Mouse (Mus musculus) kidney, postnatal 0 days (tissue): Measurements from ENCODE around the gene Spin1. TPM values are rescaled to one million over a fixed set of nuclear protein-coding genes. Genes with fewer than 3 reads are reported as not detected.

Experiments used
- ATAC-seq: fragments of 200-750 bp; cut with Nextera tagmentation; replicated peaks from 2 replicates; pipeline ENCODE4 v1.8.0; 2017; ENCODE audit warnings: low read depth, moderate number of reproducible peaks, moderate TSS enrichment, moderate library complexity; ENCODE audit not compliant: low FRiP score
- DNase-seq: peaks from one replicate; pipeline ENCODE4 v3.0.0-alpha.2; 2016; ENCODE audit warnings: low spot score
- H3K27ac ChIP-seq: fragments of 300-500 bp; sonication (generic); 2 replicates; pipeline ENCODE4 v1.5.1; 2014; ENCODE audit warnings: mild to moderate bottlenecking
- H3K27me3 ChIP-seq: fragments of 300-500 bp; sonication (generic); 2 replicates; pipeline ENCODE4 v1.6.1; 2014; ENCODE audit warnings: low read length, mixed read lengths; ENCODE audit not compliant: insufficient read depth
- H3K36me3 ChIP-seq: fragments of 300-500 bp; sonication (generic); 2 replicates; pipeline ENCODE4 v1.6.1; 2014; ENCODE audit warnings: low read length, mixed read lengths; ENCODE audit not compliant: insufficient read depth
- H3K4me1 ChIP-seq: fragments of 300-500 bp; sonication (generic); replicated peaks from 2 replicates; pipeline ENCODE4 v1.6.1; 2014; ENCODE audit warnings: antibody characterized with exemption, low read length, mixed read lengths; ENCODE audit not compliant: insufficient read depth
- H3K4me2 ChIP-seq: fragments of 300-500 bp; sonication (generic); 2 replicates; pipeline ENCODE4 v1.6.1; 2014; ENCODE audit warnings: mild to moderate bottlenecking, low read length, moderate library complexity, mixed read lengths
- H3K4me3 ChIP-seq: fragments of 300-500 bp; sonication (generic); replicated peaks from 2 replicates; pipeline ENCODE4 v1.5.1; 2014; ENCODE audit warnings: low read depth, low read length
- H3K9ac ChIP-seq: fragments of 300-500 bp; sonication (generic); 2 replicates; pipeline ENCODE4 v1.6.1; 2014; ENCODE audit warnings: low read depth, low read length
- H3K9me3 ChIP-seq: fragments of 300-500 bp; sonication (generic); replicated peaks from 2 replicates; pipeline ENCODE4 v1.6.1; 2016; ENCODE audit warnings: low read length, inconsistent platforms, mixed read lengths
- CTCF ChIP-seq: IDR thresholded peaks from 2 replicates; pipeline ENCODE4 v1.5.1; 2016; ENCODE audit warnings: antibody characterized with exemption, low read depth, mild to moderate bottlenecking, moderate library complexity
- WGBS: fragments of 180-500 bp; shearing (Covaris S2); extraction: QIAGEN DNeasy Blood & Tissue Kit; methylation state at CpG from one replicate; pipeline ENCODE4 v1.1.7; 2014; 5-methylcytosine and 5-hydroxymethylcytosine counted together
- polyA plus RNA-seq: library from polyadenylated mRNA; unstranded; fragments of >200 nt; fragmentation: Nextera tagmentation; extraction: Ambion mirVana; gene quantifications from 2 replicates; pipeline ENCODE4 v1.2.1, GENCODE M21; 2015

Spin1 gene
- polyA plus RNA-seq, 1 experiment from 2014 or later, result 67.6 TPM

DNA sequence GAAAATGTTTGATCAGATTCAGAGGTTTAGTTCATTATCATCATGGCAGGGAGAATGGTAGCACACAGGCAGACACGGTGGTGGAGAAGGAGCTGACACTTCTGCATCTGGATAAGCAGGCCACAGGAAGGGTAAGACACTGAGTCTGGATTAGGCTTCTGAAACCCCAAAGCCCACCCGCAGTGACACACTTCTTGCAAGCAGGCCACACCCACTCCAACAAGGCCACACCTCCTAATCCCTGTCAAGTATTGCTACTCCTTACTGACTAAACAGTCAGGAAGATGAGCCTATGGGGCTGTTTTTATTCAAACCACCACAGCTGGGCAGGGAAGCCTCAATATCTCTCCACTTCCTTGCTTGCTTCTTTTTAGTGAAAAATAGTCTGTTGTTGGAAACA, 19.9 kb upstream of the Spin1 start:
- H3K36me3 ChIP-seq, result no peaks in the 10 kb centered on the region
- no peak for TF ChIP-seq CTCF
- no peak overlapping the region for H3K4me3 ChIP-seq
- H3K9me3 ChIP-seq, result no peaks in the 10 kb centered on the region; the same call in 1 of the 2 replicates
- 90% methylated on average over 2 of the region's 2 CpGs for WGBS
- ATAC-seq, result no peak
- no peaks in the 10 kb centered on the region for H3K27me3 ChIP-seq
- DNase-seq, result no peak
- no peak overlapping the region for H3K4me2 ChIP-seq
- H3K9ac ChIP-seq, result no peak overlapping the region
- no peaks in the 10 kb centered on the region for H3K4me1 ChIP-seq
- no peak overlapping the region for H3K27ac ChIP-seq

- DNase-seq (no peak), ATAC-seq (no peak)
- Histone ChIP-seq H3K4me3 (no peak overlapping the region), H3K27ac (no peak overlapping the region), H3K9me3 (no peaks in the 10 kb centered on the region), H3K27me3 (no peaks in the 10 kb centered on the region), H3K36me3 (no peaks in the 10 kb centered on the region), H3K9ac (no peak overlapping the region), H3K4me1 (no peaks in the 10 kb centered on the region), H3K4me2 (no peak overlapping the region)
- no peak for TF ChIP-seq CTCF
These were observed 16.4 kb upstream of the Spin1 start for GRCm38 (mm10) chr13:51084241-51084640.

DNA sequence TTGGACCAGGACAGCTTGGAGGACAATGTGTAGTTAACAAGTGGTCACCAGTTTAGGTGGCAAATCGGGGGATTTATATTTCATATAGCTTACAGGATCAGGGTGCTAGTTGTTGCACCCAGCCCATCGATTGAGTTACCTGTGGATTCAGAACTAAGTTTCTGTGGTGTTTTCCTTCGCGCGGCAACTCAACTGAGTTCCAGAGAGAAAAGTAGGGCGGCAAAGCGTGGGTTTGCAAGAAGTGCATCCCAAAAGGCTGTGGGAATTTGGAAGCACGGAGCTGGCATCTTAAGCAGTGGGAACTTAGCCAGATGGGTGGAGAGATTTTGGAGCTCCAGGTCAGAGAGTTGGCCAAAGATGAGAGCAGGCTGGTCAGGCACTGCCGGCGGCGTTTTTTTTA, 14.7 kb upstream of the Spin1 start:
- TF ChIP-seq CTCF, result no peak
- ATAC-seq (no peak), DNase-seq (no peak)
- 93% methylated on average over 11 of the region's 11 CpGs for WGBS
- H3K27me3 ChIP-seq, result no peaks in the 10 kb centered on the region
- no peak overlapping the region for H3K9ac ChIP-seq
- H3K36me3 ChIP-seq, result no peaks in the 10 kb centered on the region
- H3K4me1 ChIP-seq, result no peaks in the 10 kb centered on the region
- no peak overlapping the region for H3K4me2 ChIP-seq
- no peaks in the 10 kb centered on the region for H3K9me3 ChIP-seq
- H3K27ac ChIP-seq, result no peak overlapping the region
- H3K4me3 ChIP-seq, result no peak overlapping the region

GRCm38 (mm10) chr13:51087253-51087652, 13.4 kb upstream of the Spin1 start:
- Histone ChIP-seq H3K4me3 (no peak overlapping the region), H3K9ac (no peak overlapping the region), H3K27me3 (no peaks in the 10 kb centered on the region), H3K4me1 (no peaks in the 10 kb centered on the region), H3K27ac (no peak overlapping the region), H3K36me3 (no peaks in the 10 kb centered on the region), H3K4me2 (no peak overlapping the region), H3K9me3 (no peaks in the 10 kb centered on the region)
- ATAC-seq (no peak), DNase-seq (no peak)
- 95% methylated on average over 4 of the region's 4 CpGs for WGBS
- TF ChIP-seq CTCF, result no peak

- Histone ChIP-seq H3K4me3 (no peak overlapping the region), H3K4me1 (no peaks in the 10 kb centered on the region), H3K4me2 (no peak overlapping the region), H3K27me3 (no peaks in the 10 kb centered on the region), H3K27ac (no peak overlapping the region), H3K9me3 (no peaks in the 10 kb centered on the region), H3K9ac (no peak overlapping the region), H3K36me3 (no peaks in the 10 kb centered on the region)
- ATAC-seq (no peak), DNase-seq (no peak)
- TF ChIP-seq CTCF, result no peak
- WGBS, result 74% methylated on average over 4 of the region's 4 CpGs
These were observed 12.5 kb upstream of the Spin1 start for GRCm38 (mm10) chr13:51088207-51088606.

GRCm38 (mm10) chr13:51089058-51089457, 11.6 kb upstream of the Spin1 start:
- H3K4me3 ChIP-seq, result no peak overlapping the region
- ATAC-seq (no peak), DNase-seq (no peak)
- no peak for TF ChIP-seq CTCF
- no peaks in the 10 kb centered on the region for H3K36me3 ChIP-seq
- no peak overlapping the region for H3K9ac ChIP-seq
- WGBS, result 82% methylated on average over 4 of the region's 4 CpGs
- H3K9me3 ChIP-seq, result no peaks in the 10 kb centered on the region
- H3K27me3 ChIP-seq, result no peaks in the 10 kb centered on the region
- no peaks in the 10 kb centered on the region for H3K4me1 ChIP-seq
- no peak overlapping the region for H3K27ac ChIP-seq
- H3K4me2 ChIP-seq, result no peak overlapping the region

DNA sequence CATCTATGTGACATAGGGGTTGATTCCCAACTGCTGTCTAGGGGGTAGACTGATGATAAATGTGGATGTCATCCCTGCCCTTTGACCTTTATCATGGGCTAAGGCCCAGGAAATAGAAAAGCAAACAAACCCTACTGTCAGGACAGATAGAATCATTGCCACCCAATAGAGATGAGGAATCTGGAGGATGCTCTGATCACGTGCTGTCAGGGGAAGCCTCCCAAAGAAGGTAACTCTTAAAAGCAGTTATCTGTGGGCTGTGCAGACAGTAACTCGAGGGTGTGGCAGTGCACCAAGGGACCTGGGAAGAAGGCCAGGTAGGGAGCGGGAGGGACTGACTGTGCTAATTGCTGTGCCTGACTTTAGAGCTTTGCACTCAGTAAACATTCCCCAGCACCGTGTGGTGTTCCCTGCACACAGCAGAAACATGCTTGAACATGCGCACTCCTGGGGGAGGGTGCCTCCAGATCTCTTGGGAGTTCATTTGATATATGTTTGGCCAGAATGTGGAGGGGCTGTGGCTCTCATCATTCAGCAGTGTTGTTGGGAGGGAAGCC, 10.5 kb upstream of the Spin1 start:
- 53% methylated on average over 5 of the region's 5 CpGs for WGBS

More for the DNA sequence above, 10.5 kb upstream of the Spin1 start:
- Histone ChIP-seq H3K9ac (no peak overlapping the region), H3K27ac (no peak overlapping the region), H3K4me2 (no peak overlapping the region), H3K9me3 (no peaks in the 10 kb centered on the region), H3K4me1 (no peaks in the 10 kb centered on the region), H3K36me3 (no peaks in the 10 kb centered on the region), H3K4me3 (no peak overlapping the region), H3K27me3 (no peaks in the 10 kb centered on the region)
- TF ChIP-seq CTCF, result no peak
- ATAC-seq (no peak), DNase-seq (no peak)
